Mouse (Mus musculus): Measurements from ENCODE around the gene 2210011C24Rik.

2210011C24Rik gene

GRCm38 (mm10) chr8:84011705-84012498 is at the start of gene 2210011C24Rik:
Gene 2210011C24Rik, minus strand, starts transcription at chr8:84012171.
- DNase-seq (ENCODE audit: low spot score in 2 of 2): no peak

DNA sequence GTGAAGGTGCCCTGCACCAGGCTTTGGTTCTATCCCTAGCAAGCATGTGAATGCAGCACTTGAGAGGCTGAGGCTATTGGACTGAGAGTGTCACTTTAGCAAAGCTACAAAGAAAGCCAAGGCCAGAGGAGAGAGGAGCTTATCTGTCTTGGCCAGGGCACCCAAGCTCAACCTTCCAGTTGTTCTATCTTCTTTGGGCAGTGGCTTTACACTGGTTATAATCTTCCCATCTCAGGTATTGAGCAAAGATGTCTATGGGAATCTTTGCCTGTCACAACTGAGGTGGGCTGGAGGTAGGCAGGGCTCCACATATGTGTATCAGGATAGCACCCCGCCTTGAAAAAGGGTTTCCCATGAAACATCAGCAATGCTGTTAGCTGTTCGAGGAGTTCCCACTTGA is 48.3 kb upstream of the 2210011C24Rik start:
- DNase-seq (ENCODE audit: low spot score in 2 of 2): no peak

DNA sequence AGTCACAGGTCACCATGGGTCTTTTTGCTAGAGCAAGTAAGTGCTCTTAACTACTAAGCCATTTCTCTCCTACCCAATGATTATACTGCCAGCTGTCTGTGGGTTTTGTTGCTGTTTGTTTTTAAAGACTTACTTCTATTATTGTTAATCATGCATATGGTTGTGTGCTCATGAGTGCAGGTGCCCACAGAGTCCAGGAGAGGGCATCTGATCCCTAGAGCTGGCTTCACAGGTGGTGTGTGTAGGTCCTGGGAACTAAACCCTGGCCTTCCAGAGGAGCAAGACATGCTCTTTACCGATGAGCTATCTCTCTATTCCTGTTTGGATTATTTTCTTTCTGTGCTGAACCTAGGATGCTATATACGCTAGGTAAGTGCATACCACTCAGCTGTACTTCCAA is 47.3 kb upstream of the 2210011C24Rik start:
- no peak for DNase-seq (ENCODE audit: low spot score in 2 of 2)

GRCm38 (mm10) chr8:84057827-84058226 is 45.9 kb upstream of the 2210011C24Rik start:
- no peak for DNase-seq (ENCODE audit: low spot score in 2 of 2)

GRCm38 (mm10) chr8:84053229-84053628 is 41.3 kb upstream of the 2210011C24Rik start:
- DNase-seq (ENCODE audit: low spot score in 2 of 2): no peak

DNA sequence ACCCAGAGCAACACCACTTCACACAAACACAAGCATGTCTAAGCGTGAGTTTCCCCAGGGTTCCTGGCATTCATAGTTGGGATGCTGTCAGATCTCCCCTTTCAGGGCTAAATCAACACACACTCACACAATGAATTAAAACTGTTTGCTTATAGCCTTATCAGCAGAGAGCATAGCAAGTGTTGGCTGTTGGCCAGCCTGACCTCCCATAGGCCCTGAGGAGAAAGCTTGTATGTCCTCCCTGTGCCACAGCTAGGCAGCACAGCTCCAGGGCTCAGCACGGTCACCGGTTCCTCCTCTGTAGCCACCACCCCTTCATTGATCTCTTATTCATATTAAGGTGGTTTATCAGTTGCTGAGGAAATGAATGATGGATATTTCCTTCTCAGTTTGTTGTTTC is 40.8 kb upstream of the 2210011C24Rik start:
- DNase-seq (ENCODE audit: low spot score in 2 of 2): peak; percentile 38 to 48

GRCm38 (mm10) chr8:84048171-84048570 is 36.2 kb upstream of the 2210011C24Rik start:
- DNase-seq (ENCODE audit: low spot score in 2 of 2): no peak

- DNase-seq (ENCODE audit: low spot score in 2 of 2): no peak
Observed at GRCm38 (mm10) chr8:84046505-84046904, 34.5 kb upstream of the 2210011C24Rik start.

DNA sequence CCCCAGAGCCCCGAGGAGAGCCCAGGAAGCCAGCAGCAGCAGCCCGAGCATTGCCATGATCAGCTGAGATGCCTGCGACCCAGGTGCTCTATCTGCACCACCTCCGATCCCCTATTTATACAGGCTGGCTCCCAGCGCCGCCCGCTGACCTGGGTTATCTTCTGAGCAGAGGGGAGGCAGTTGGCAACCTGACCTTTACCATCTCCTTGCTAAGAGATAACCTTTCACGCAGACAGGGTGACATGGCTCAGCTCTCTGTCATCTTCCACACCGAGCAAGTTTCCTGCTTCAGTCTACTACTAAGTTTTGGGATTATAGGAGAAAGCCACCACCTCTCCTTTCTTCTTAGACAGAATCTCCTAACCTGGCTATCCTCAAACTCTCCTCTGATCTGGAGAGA is 32.9 kb upstream of the 2210011C24Rik start, which contains the start of gene Rln3:
Gene Rln3 (minus strand): TSS at position 101 of the 400 bp plus-strand sequence.
- DNase-seq (ENCODE audit: low spot score in 2 of 2): no peak

- DNase-seq (ENCODE audit: low spot score in 2 of 2): no peak
Observed at GRCm38 (mm10) chr8:84044103-84044502, 32.1 kb upstream of the 2210011C24Rik start.

DNA sequence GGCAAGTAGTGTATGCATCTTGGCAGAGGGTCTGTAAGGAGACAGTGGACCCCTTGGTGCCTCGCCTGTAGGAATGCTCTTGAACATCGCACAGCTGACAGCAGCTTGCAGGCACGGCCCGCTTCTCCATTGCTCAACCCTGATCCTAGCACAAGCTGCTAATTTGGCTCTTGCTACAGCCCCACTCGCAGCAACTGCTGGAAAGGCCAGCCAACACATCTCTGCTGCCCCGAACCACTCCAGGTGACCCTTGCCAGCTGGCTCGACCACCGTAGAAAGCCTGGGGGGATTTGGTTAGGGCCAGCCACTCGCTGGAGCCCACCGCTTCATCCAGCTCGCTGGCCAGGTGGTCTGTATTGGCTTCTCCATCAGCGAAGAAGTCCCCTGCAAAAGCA is 31.0 kb upstream of the 2210011C24Rik start:
- no peak for DNase-seq (ENCODE audit: low spot score in 2 of 2)

DNA sequence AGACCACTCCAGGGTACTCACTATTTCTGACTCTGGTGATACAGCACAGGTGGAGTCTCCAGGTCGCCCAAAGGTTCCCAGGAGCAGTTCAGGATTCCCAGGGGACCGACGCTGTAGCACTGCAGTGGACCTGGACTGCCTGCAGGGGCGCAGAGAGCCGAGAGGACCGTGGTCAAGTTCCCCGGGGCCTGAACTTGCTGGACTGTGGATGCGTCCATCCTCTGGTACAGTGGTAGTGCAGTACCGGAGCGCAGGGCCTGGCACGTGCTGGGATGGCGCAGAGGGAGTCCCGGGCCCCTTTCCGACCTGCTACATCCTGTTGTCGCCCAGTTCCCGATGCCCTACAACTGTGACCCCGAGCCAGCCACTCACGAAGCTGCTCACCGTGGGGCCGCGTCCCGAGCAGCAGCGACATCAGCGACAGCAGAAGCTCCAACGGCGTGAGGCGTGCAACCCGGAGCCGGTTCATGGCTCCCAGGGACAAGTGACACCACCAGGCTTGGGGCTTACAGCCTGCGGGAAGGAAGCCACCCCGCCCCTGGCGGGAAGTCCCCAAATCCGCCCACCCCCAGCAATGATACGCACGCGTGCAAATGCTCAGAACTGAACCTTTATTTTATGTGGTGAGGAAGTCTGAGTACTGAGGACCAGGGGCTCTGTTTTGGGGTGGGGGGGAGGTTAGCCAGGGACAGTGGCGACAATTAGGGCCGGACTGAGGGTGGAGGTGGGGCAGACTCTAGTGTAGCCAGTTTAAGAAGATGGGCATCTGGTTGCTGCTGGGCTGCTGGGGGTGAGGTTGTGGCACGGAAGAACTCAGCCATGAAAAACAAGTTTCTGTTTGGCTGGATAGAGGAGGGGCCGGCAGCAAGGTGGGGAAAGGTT is 30.3 kb upstream of the 2210011C24Rik start, which contains the start of gene Il27ra:
Gene Il27ra (minus strand): TSS at position 524 of the 882 bp plus-strand sequence.
- peak; percentile 35 to 55 for DNase-seq (ENCODE audit: low spot score in 2 of 2)

- DNase-seq (ENCODE audit: low spot score in 2 of 2): peak in 1 of 2 experiments; percentile 50
Observed at GRCm38 (mm10) chr8:84039050-84039449, 27.1 kb upstream of the 2210011C24Rik start.

DNA sequence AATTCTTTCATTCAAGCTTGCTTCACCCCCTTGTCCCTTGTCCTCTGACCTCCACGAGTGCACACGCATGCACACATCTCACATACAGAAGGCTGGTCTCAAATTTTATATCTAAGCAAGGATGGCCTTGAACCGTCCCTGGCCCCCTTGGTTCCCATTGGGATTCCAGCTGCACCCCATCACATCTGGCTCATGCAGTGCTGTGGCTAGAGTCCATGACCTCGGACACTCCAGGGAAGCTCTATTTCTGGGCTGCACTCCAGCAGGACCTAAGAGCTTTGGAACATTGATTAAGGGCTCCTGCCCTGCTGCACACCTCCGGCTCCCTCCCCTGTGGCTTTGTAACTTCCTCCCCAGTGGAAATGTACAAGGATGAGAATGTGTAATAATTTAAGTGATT is 26.0 kb upstream of the 2210011C24Rik start:
- no peak for DNase-seq (ENCODE audit: low spot score in 2 of 2)

GRCm38 (mm10) chr8:84032777-84033176 is 20.8 kb upstream of the 2210011C24Rik start:
- no peak for DNase-seq (ENCODE audit: low spot score in 2 of 2)

DNA sequence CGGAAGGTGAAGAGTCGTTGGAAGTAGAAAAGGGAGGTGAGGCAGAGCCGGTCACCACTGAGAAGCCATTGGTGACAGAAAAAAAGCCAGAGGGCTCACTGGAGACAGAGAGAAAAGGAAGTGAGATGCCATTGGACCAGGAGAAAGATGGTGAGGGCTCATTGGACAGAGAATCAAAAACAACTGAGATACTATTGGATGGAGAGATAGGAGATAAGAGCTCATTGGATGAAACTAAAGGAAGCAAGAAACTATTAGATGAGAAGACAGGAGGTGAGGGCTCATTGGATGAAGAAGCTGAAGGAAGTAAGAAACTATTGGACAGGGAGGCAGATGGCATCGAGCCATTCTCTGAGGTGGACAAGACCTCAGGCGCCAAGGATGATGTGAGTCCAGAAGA is 17.3 kb upstream of the 2210011C24Rik start:
- DNase-seq (ENCODE audit: low spot score in 2 of 2): no peak

GRCm38 (mm10) chr8:84027449-84027848 is 15.5 kb upstream of the 2210011C24Rik start:
- DNase-seq (ENCODE audit: low spot score in 2 of 2): no peak

- no peak for DNase-seq (ENCODE audit: low spot score in 2 of 2)
Observed at GRCm38 (mm10) chr8:84025863-84026262, 13.9 kb upstream of the 2210011C24Rik start.

- DNase-seq (ENCODE audit: low spot score in 2 of 2): no peak
Observed at GRCm38 (mm10) chr8:84024171-84024570, 12.2 kb upstream of the 2210011C24Rik start.

- no peak for DNase-seq (ENCODE audit: low spot score in 2 of 2)
Observed at GRCm38 (mm10) chr8:84023631-84024030, 11.7 kb upstream of the 2210011C24Rik start.

DNA sequence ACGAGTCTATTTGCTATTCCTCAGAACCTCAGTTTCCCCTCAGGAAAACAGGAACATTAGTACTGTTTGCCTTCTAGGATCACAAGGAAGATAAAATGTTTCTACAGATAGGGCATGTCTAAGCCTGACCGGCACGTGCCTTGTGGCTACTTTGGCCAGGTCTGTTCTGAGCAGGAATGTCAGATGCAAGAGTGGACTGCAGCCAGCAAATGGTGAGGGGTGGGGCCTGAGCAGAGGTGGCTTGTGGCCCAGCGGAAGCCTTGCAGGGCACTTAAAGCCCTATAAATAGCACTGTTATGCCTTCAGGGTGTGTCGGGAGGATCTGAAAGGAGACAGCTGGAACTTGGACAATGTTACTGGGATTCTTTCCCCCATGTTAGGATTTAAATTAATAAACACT is 11.1 kb upstream of the 2210011C24Rik start:
- DNase-seq (ENCODE audit: low spot score in 2 of 2): peak; percentile 59 to 74

GRCm38 (mm10) chr8:84021569-84021968 is 9.6 kb upstream of the 2210011C24Rik start:
- DNase-seq (ENCODE audit: low spot score in 2 of 2): no peak

All from urinary bladder, adult 18-20 months (tissue).